Mouse (Mus musculus) embryonic facial prominence, embryonic 11.5 days (tissue): ENCODE measurements at regions not wholly inside any gene's neighbourhood (a gene's known extent, or its start where the extent isn't known, plus 50 kb on each side); places are given as distances from the start of the nearest gene placed in this dataset.

ENCODE experiments used
- ATAC-seq: fragments of 200-750 bp; cut with Nextera tagmentation; replicated peaks from 2 replicates; pipeline ENCODE4 v1.8.0; 2017; ENCODE audit warnings: low read depth; ENCODE audit not compliant: insufficient number of reproducible peaks, low FRiP score, low TSS enrichment
- DNase-seq: peaks from one replicate; pipeline ENCODE4 v3.0.0-alpha.2; 2015; ENCODE audit warnings: low spot score
- H3K27ac ChIP-seq: fragments of 300-500 bp; sonication (generic); replicated peaks from 2 replicates; pipeline ENCODE4 v1.5.1; 2014; ENCODE audit warnings: mild to moderate bottlenecking, low read depth, low read length, control low read depth
- H3K27me3 ChIP-seq: fragments of 300-500 bp; sonication (generic); 2 replicates; pipeline ENCODE4 v1.6.1; 2014; ENCODE audit warnings: mild to moderate bottlenecking, low read length, moderate library complexity, mixed read lengths; ENCODE audit not compliant: control insufficient read depth, insufficient read depth
- H3K36me3 ChIP-seq: fragments of 300-500 bp; sonication (generic); replicated peaks from 2 replicates; pipeline ENCODE4 v1.6.1; 2014; ENCODE audit warnings: low read depth, mild to moderate bottlenecking, low read length, moderate library complexity, mixed read lengths; ENCODE audit not compliant: control insufficient read depth, insufficient read depth
- H3K4me1 ChIP-seq: fragments of 300-500 bp; sonication (generic); 2 replicates; pipeline ENCODE4 v1.6.1; 2014; ENCODE audit warnings: low read length, mixed read lengths; ENCODE audit not compliant: control insufficient read depth, insufficient read depth
- H3K4me2 ChIP-seq: fragments of 300-500 bp; sonication (generic); 2 replicates; pipeline ENCODE4 v1.6.1; 2014; ENCODE audit warnings: low read depth, mild to moderate bottlenecking, control low read depth, low read length, moderate library complexity
- H3K4me3 ChIP-seq: fragments of 300-500 bp; sonication (generic); 2 replicates; pipeline ENCODE4 v1.5.1; 2014; ENCODE audit warnings: low read depth, low read length, control low read depth
- H3K9ac ChIP-seq: fragments of 300-500 bp; sonication (generic); replicated peaks from 2 replicates; pipeline ENCODE4 v1.6.1; 2014; ENCODE audit warnings: mild to moderate bottlenecking, control low read depth, low read length
- H3K9me3 ChIP-seq: fragments of 300-500 bp; sonication (generic); replicated peaks from 2 replicates; pipeline ENCODE4 v1.6.1; 2016; ENCODE audit warnings: mild to moderate bottlenecking, low read length, inconsistent platforms, mixed read lengths; ENCODE audit not compliant: control insufficient read depth
- WGBS: fragments of 180-500 bp; shearing (Covaris S2); extraction: QIAGEN DNeasy Blood & Tissue Kit; methylation state at CpG from one replicate; pipeline ENCODE4 v1.1.7; 2014; 5-methylcytosine and 5-hydroxymethylcytosine counted together

GRCm38 (mm10) chr12:99084144-99084543 lies 163.8 kb downstream of the Ttc8 start:
- ATAC-seq (peak; percentile 93), DNase-seq (peak; percentile 87)
- H3K4me2 ChIP-seq = no peak overlapping the region
- H3K27ac ChIP-seq = no peak overlapping the region
- H3K27me3 ChIP-seq = no peaks in the 10 kb centered on the region
- no peak overlapping the region for H3K4me3 ChIP-seq
- H3K4me1 ChIP-seq = no peaks in the 10 kb centered on the region
- no peaks in the 10 kb centered on the region for H3K9me3 ChIP-seq
- H3K9ac ChIP-seq = no peak overlapping the region
- 5% methylated on average over 18 of the region's 18 CpGs for WGBS
- no peaks in the 10 kb centered on the region for H3K36me3 ChIP-seq

GRCm38 (mm10) chr12:99087286-99087685 lies 166.9 kb downstream of the Ttc8 start:
- peak; percentile 21 for DNase-seq
- Histone ChIP-seq H3K4me2 (no peak overlapping the region), H3K4me3 (no peak overlapping the region), H3K4me1 (no peaks in the 10 kb centered on the region), H3K36me3 (no peaks in the 10 kb centered on the region), H3K27ac (no peak overlapping the region), H3K27me3 (no peaks in the 10 kb centered on the region), H3K9ac (no peak overlapping the region), H3K9me3 (no peaks in the 10 kb centered on the region)
- WGBS = 61% methylated on average over 8 of the region's 8 CpGs
- ATAC-seq = 0 out of 2 replicates have a peak, but pooled peaks have one; percentile 26

DNA sequence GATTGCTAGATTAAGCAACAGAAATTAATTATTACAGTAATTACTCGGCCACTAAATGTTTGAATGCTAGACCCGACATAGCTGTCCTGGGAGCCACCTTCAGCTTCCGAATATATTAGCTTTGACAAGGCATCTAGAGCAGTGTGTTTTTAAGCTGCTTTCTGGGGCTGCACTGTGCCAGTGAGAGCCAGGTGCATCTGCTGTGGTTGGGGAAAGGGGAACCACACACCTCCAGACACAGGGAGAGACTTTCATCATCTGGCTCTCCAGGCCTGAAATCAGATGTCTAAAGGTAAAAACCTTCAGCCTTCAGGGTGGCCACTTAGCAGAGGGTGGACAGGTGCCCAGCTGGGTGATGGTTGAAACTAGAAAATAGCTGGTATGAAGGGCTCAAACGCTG lies 171.4 kb downstream of the Ttc8 start:
- H3K9ac ChIP-seq = no peak overlapping the region
- no peak overlapping the region for H3K4me3 ChIP-seq
- DNase-seq (no peak), ATAC-seq (no peak)
- H3K9me3 ChIP-seq = no peaks in the 10 kb centered on the region
- 70% methylated on average over 4 of the region's 4 CpGs for WGBS
- no peaks in the 10 kb centered on the region for H3K36me3 ChIP-seq
- H3K4me1 ChIP-seq = no peaks in the 10 kb centered on the region
- no peak overlapping the region for H3K27ac ChIP-seq
- H3K4me2 ChIP-seq = no peak overlapping the region
- no peaks in the 10 kb centered on the region for H3K27me3 ChIP-seq

DNA sequence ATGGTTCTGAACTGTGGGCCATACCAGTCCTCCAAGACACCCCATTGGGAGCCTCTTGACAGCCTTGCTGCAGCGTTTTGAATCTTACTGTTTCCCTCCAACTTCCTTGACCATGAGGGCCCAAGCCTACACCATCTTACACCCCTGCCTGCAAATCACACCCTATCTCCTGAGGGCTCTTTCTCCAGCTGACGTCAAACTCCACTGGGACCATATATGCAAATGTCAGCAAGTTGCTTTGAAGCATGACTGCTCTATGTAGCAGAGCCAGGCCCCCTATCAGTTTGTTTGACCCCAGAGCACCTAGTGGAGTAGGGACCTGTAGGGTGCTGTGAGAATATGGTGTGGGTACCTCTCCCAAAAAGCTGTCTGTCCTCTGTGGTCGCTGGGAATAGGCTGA lies 172.8 kb downstream of the Ttc8 start:
- no peak overlapping the region for H3K4me3 ChIP-seq
- 66% methylated on average over 3 of the region's 3 CpGs for WGBS
- H3K36me3 ChIP-seq = no peaks in the 10 kb centered on the region
- no peak overlapping the region for H3K27ac ChIP-seq
- no peak overlapping the region for H3K4me2 ChIP-seq
- no peak overlapping the region for H3K9ac ChIP-seq
- no peak for ATAC-seq
- no peaks in the 10 kb centered on the region for H3K9me3 ChIP-seq
- no peak for DNase-seq
- no peaks in the 10 kb centered on the region for H3K27me3 ChIP-seq
- H3K4me1 ChIP-seq = no peaks in the 10 kb centered on the region

GRCm38 (mm10) chr12:99093989-99094388 lies 173.6 kb downstream of the Ttc8 start:
- WGBS = 80% methylated on average over 6 of the region's 6 CpGs

DNA sequence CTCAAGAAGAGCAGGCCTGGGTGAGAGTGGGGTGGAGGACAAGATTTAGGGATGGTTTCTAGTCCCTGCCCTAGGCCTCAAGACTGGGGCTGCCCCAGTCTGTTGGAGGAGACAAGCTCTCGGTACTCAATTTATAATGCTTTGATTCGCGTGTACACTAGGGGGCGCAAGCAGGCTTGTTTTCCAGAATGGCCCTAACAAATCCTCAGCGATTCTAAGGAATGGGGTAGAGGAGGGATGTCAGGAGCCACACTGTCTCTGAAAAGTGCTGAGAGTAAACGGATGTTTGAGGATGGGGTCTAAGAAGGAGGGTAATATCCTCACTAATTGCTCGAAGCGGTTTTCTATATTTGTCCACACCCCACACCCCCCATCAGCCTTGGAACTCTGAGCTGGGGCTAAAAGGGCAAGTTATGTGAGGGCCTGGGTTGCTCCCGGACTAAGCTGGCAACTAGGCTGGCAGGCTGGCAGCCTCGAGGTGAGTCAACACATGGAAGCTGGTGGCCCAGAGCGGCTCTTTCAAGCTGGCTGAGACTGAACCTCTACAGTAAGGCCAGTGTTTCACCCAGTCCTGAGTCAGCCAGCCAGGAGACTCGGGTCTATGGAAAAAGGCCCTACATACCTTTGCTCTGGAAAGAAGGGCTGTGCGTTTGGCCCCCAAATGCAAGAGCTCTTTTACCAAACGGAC lies 176.7 kb downstream of the Ttc8 start:
- Histone ChIP-seq H3K9ac (no peak overlapping the region), H3K27ac (no peak overlapping the region), H3K27me3 (no peaks in the 10 kb centered on the region), H3K36me3 (no peaks in the 10 kb centered on the region), H3K4me1 (no peaks in the 10 kb centered on the region), H3K4me3 (no peak overlapping the region), H3K9me3 (no peaks in the 10 kb centered on the region), H3K4me2 (no peak overlapping the region)
- DNase-seq (peak; percentile 94), ATAC-seq (peak; percentile 52)
- WGBS = 35% methylated on average over 14 of the region's 14 CpGs

More at GRCm38 (mm10) chr12:99093989-99094388, 173.6 kb downstream of the Ttc8 start:
- Histone ChIP-seq H3K4me3 (no peak overlapping the region), H3K36me3 (no peaks in the 10 kb centered on the region), H3K9ac (no peak overlapping the region), H3K27me3 (no peaks in the 10 kb centered on the region), H3K27ac (no peak overlapping the region), H3K4me2 (no peak overlapping the region), H3K4me1 (no peaks in the 10 kb centered on the region), H3K9me3 (no peaks in the 10 kb centered on the region)
- DNase-seq = no peak
- no peak for ATAC-seq

GRCm38 (mm10) chr12:99097618-99098066 lies 177.3 kb downstream of the Ttc8 start:
- no peak for DNase-seq
- no peak overlapping the region for H3K27ac ChIP-seq
- H3K36me3 ChIP-seq = no peaks in the 10 kb centered on the region
- H3K4me2 ChIP-seq = no peak overlapping the region
- H3K4me3 ChIP-seq = no peak overlapping the region
- no peaks in the 10 kb centered on the region for H3K27me3 ChIP-seq
- 0 out of 2 replicates have a peak, but pooled peaks have one; percentile 9 for ATAC-seq
- 90% methylated on average over 17 of the region's 17 CpGs for WGBS
- no peaks in the 10 kb centered on the region for H3K9me3 ChIP-seq
- no peak overlapping the region for H3K9ac ChIP-seq
- H3K4me1 ChIP-seq = no peaks in the 10 kb centered on the region

DNA sequence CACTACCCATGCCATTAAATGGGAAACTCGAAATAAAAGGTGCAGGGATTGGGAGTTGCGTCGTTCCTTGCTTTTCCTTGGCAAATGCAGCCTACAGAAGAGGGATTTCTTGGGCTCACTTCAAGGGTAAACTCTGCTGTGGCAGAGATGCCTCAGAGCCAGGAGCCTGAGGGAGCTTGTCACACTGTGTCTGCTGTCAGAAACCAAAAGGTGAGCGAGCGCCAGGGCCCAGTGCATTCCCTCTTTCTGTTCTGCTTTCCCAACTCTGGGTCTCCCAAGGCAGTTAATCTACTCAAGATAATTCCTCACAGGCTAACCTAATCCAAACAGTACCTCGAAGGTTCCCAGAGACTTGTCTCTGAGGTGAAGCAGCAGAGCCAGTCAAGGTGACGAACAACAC lies 179.5 kb downstream of the Ttc8 start:
- Histone ChIP-seq H3K4me2 (no peak overlapping the region), H3K4me3 (no peak overlapping the region), H3K9me3 (no peaks in the 10 kb centered on the region), H3K4me1 (no peaks in the 10 kb centered on the region), H3K9ac (no peak overlapping the region), H3K27me3 (no peaks in the 10 kb centered on the region), H3K36me3 (no peaks in the 10 kb centered on the region), H3K27ac (no peak overlapping the region)
- DNase-seq (no peak), ATAC-seq (no peak)
- 84% methylated on average over 7 of the region's 7 CpGs for WGBS
